Mouse (Mus musculus) duodenum, adult 2 months (tissue): ENCODE results near the gene Atp8b5. TPM values are rescaled to one million over a fixed set of nuclear protein-coding genes. Genes with fewer than 3 reads are reported as not detected.

Experiments used
- polyA plus RNA-seq: library from polyadenylated mRNA; depleted of rRNA; stranded (reverse); fragments of >200 nt; gene quantifications from 2 replicates; pipeline ENCODE4 v1.2.3, GENCODE M21; 2012; ENCODE audit warnings: low replicate concordance; rRNA removed

Gene Atp8b5
- polyA plus RNA-seq: not detected in 2 replicates

DNA sequence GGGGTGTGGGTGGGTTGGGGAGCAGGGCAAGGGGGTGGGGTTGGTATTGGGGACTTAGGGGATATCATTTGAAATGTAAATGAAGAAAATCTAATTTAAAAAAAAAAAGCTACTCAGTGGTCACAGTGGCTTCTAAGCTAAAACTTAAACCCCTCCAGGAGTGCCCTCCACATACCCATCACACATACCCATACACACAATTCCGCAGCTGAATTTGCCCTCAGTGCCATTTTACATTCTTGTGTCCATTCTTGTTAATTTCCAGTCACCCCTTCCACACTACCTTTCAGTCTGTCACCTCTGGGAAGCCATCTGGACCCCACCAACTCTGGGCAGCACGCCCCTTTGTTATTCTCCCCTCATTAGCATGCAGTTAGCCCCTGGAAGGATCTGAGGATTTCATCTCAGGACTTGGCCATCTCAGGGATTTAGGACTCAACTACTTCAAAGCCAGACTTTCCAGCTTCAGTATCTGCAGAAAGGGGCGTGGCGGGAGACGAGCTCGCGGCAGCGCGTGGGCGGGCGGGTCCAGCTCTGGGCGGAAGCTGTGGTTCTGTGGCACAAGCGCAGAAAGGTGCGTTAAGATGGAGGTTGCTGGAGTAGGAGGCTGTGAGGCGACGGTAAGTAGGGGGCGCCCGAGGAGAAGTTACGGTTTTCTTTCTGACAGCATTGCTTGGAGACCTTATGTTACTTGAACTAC lies at the start of gene Atp8b5:
Atp8b5 (plus strand) TSS at position 537 of the 700 bp plus-strand sequence.

DNA sequence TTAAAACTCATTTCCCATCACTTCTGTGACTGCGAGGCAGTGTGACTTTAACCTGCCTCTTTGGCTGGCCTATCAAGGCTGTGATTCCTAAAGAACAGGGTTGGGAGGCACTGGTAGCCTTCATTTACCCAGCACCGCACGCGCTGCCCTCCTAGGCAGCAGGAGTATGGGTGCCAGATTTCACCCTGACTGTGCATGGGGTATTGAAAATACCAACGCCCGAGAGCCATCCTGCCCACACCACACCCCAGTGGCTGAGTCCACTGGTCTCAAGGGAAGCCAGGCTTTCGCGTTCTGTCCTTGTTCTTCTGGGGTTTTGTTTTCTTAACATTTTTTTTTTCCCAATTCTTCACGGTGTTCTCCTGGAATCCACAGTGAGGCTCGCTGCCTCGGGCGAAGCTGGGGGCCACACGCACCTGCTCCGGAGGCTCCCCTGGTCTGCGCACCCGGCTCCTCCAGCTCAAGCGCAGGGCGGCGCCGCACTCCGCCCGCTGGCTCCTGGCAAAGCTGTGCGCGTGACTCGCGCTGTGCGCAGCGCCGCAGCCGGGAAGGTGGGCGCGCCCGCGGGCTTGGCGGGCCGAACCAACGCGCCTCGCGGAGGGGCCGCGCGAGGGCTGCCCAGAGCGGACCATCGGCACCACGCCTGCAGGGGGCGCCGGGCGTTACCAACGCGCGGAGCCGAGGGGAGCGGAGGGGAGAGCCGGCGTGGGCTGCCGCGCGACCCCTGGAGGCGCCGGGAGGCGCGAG lies 114.6 kb downstream of the Atp8b5 start, which contains the start of gene Rusc2:
Rusc2 (plus strand) TSS at position 572 of the 747 bp plus-strand sequence.

Other genes starting within 250 kb of the Atp8b5 start
- gene Pigo, start 241.3 kb upstream of the Atp8b5 start, polyA plus RNA-seq: 30.0 and 31.1 TPM in 2 replicates
- 58.6 and 93.0 TPM in 2 replicates for gene Stoml2, start 235.4 kb upstream of the Atp8b5 start, polyA plus RNA-seq
- 34.4 and 64.2 TPM in 2 replicates for gene Fam214b, start 220.9 kb upstream of the Atp8b5 start, polyA plus RNA-seq
- gene Unc13b, start 208.2 kb upstream of the Atp8b5 start, polyA plus RNA-seq: 4.8 and 9.7 TPM in 2 replicates
- gene Rusc2, start 114.8 kb downstream of the Atp8b5 start, polyA plus RNA-seq: 8.1 and 9.9 TPM in 2 replicates
- gene Fam166b, start 162.0 kb downstream of the Atp8b5 start, polyA plus RNA-seq: 0.15 and 0.32 TPM in 2 replicates
- gene Tesk1, start 174.8 kb downstream of the Atp8b5 start, polyA plus RNA-seq: 82.2 and 96.7 TPM in 2 replicates
- 2.3 and 3.4 TPM in 2 replicates for gene Cd72, start 187.5 kb downstream of the Atp8b5 start, polyA plus RNA-seq
- 1.0 and 1.3 TPM in 2 replicates for gene Sit1, start 216.6 kb downstream of the Atp8b5 start, polyA plus RNA-seq
- 470 and 876 TPM in 2 replicates for gene Ccdc107, start 225.7 kb downstream of the Atp8b5 start, polyA plus RNA-seq
- 41.0 and 46.8 TPM in 2 replicates for gene Arhgef39, start 232.5 kb downstream of the Atp8b5 start, polyA plus RNA-seq
- 55.7 and 182 TPM in 2 replicates for gene Car9, start 239.8 kb downstream of the Atp8b5 start, polyA plus RNA-seq